Mouse (Mus musculus) right cerebral cortex, postnatal 36 days (tissue): Measurements from ENCODE around the gene Eln.

Experiments
- DNase-seq, 2 experiments: peaks; one replicate each; pipeline ENCODE4 v3.0.0; 2022; ENCODE audit warnings: low spot score in 2 of 2, mixed read lengths in 1 of 2

The Eln gene

DNA sequence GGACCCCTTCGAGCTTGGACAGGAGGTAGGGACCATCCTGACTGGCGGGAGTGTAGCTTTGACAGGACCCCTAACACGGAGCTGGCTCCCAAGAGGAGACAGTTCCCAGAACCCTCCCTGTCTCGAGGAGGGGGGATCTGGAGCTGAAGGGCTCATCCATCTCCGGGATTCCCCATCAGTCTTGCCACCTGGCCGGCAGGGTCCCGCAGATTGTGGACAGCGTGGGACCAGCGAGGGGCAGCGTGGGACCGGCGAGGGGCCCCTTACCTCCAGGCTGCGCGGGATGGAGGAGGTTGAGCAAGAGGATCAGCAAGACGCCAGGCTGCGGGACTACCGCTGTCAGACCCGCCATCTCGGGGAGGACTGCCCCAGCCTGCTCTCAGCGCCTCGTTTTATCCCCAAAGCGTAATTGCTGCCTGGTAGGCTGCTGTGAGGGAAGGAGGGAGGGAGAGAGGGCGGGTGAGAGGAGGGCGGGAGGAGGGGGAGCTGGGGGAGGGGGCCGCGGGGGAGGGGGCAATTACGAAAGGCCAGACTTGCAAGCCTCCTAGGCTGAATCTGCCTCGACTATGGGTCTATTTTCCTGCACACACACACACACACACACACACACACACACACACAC is at the start of gene Eln:
Eln (minus strand) TSS at position 434 of the 622 bp plus-strand sequence.
- no peak for DNase-seq

DNA sequence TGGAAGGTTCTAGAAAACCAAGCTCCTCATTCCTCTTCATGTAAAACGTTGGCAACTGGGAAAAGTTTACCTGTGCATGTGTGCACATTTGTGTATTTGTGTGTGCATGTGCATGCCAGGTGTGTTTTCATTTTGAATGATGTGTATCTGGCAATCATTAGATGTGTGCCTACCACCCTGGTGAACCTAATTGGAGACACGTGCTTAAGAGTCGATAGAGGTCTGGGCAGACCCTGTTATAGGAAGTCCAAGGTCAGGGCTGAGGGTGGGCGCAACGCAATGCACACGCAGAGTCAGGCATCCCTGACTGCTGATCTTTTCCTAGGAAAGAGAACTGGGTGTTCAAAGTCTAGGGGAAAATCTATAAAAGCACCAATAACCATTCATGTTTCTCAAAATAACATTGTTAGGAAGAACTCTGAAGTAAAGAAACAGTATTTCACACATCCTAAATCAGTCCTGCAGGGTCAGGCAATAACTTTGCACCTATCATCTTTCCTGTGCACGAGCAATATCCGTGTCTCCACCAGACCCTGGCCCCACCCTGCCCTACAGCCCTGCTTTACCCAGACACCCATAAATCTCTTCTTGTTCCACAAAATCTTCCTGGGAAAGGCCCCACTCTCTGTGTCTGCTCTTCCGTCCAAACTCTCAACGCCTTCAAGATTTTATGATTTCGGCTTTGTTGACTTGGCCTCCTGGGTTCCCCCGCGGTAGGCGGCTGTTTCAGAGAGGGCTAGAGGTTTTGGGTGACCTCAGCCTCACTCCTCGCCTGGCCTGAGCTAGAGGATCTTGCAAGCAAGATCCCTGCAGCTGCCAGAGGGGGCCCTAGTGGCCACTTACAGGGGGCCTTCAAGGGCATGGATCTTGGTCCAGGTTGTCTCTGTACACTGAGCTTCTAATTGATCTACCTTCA is 43.2 kb upstream of the Eln start:
- DNase-seq, result no peak

DNA sequence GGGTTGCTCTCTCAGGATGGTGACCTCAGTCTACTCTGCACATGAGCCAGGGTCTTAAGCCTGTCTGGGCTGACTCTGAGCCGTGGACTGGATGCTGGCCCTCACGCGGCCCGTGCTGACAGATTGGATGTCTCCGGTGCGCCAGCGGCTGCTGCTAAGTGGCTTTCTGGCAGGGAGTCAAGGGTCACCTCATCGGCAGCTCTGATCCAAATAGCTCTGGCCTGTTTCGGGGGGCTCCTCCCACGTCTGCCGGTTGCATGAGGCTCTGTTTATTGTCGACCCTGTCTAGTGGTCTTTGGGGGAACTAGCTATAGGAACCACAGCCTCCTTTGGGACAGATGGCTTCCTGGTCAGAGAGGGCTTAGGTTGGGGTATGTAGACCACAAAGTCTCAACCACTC is 41.1 kb upstream of the Eln start:
- DNase-seq, result no peak

DNA sequence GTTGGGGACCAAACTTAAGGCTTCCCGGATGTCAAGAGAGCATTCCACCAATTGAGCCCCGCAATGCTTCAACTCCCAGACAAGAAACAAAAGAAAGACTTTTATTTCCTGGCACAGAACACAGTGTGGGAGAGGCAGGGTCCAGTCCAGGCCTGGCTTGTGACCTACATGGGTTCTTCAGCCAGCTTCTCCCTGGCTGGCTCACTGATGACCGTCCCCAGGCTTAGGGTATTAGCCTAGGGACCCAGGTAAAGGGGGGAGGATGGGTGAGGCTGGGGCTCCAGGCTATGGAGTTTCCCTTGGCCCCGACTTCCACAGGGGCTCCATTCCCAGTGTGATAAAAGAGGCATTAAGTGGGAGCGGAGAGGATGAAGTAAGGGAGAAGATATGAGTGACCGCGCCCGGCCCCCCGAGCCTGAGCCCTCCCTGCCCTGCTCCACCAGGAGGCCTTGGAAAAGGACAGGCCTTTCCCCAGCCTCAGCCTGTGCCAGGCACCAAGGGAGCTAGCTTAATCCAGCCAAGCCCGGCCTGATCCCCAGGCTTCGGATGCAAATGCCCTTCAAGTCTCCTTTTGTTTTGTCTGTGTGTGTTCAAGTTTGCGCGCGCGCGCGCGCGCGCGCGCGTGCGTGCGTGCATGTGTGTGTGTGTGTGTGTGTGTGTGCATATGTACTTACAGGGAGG is 38.7 kb upstream of the Eln start:
- DNase-seq, result no peak

DNA sequence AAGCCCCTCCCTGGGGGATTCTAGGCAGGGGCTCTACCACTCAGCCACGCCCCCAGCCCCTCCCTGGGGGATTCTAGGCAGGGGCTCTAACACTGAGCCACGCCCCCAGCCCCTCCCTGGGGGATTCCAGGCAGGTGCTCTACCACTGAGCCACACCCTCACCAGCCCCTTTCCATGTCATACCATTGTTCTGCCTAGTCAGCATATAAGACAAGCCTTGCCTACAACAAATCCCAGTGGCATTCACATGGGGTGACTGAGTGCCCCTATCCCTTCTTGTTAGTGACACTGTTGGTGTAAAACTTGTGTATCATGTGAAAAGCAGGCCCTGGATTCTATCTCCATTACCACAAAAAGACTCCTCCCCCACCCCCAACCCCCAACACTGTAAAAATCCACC is 36.7 kb upstream of the Eln start:
- no peak for DNase-seq

DNA sequence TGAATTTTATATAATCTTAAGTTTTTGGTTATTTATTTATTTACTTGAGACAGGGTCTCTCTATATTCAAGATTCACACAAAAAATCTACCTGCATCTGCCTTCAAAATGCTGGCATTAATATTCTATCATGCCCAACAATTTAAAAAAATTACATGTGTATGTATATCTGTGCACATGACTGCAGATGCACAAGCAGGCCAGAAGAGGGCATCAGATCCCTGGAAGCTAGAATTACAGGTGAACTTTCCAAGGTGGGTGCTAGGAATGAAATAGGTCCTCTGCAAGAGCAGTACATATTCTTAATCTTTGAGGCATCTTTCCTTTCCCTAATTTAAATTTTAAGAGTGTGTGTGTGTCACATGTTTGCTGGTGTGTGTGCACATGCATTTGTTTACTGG is 33.8 kb upstream of the Eln start:
- no peak for DNase-seq

DNA sequence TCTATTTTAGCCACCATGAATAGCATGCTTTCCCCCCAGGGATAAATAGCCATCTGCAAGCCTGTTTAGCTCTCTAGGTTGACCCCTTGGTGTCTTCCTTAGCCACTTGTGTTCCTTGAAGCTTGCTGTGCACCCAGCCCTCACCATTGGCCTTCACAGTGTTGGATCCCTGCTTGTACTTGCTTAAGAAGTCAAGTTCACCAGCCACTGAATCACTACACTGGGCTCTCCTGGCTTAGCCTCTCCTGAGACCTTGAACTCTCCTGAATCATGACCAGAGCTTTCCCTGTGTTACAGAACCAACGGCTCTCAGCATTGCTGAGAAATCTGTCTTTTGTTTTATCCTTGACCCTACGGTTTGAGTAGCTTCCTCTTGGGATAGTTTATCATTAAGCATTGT is 33.0 kb upstream of the Eln start:
- DNase-seq, result no peak

DNA sequence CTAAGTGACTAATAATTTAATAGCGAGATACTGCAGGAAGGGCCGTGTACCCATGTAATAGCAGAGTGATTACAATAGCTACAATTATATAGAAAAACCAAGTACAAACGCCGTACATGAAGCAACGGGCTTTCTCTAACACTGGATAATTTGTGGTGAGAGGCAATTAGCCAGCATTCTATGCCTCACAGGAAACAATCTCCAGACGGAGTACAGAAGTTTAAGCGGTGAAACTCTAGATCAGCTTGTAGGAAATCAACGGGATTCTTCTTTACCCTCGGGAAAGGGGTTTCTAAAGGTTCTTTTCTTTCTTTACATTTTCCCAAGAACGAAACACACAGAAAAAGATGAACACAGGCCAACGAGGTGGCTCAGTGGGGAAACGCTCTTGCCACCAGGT is 29.4 kb upstream of the Eln start:
- no peak for DNase-seq

DNA sequence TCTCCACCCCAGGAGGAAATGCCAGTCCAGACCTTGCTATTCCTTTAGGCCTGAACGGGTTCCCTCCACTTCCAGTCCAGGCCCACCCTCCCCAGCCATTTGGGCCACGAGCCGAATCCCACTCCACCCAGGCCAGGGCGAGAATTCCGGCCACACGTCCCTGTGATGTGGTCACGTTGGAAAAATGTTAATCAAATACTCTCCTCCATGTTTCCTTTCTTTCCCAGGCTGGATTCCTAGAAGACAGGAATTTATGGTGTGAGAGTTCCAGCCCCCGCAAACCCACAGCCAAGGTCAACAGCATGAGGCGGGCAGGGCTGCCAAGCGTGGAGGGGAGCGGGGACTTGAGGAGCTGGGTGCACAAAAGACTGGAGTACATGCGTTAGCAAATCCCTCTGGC is 25.4 kb upstream of the Eln start:
- no peak for DNase-seq

DNA sequence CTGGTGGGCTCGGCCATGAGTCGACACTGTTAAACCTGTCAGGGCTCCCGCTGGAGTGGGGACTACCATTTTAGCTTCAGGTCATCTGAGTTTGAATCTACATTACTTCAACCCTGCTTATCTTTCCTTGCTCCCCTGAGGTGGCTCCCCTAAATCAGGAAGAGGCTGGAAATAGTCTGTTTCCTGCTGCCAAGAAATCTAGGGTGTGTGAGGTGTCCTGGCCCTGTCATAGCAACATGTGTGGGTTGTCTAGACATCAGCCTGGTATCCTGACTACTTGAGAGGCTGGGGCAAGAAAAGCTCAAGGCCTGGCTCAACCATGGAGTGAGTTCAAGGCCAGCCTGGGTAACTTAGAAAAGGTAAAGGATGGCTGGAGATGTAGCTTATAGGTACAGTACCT is 24.6 kb upstream of the Eln start:
- DNase-seq, result no peak

DNA sequence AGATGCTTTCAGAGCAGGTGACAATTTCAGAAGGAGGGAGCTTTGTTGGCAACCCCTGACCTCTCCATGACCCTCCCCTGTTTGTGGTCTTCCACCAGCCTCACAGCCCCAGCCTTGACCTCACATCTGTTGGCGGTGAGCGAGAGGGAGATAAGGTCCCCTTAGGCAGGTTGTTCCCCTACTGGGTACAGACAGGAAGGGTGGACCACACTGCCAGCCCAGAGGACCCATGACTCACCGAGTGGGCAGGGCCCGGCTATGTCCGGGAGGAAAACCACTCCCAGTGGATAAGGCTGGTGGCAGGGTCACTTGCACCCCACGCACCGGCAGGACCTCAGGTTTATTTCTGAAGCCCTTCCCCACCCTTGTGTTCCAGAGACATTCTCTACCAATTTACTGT is 22.1 kb upstream of the Eln start:
- DNase-seq, result no peak

DNA sequence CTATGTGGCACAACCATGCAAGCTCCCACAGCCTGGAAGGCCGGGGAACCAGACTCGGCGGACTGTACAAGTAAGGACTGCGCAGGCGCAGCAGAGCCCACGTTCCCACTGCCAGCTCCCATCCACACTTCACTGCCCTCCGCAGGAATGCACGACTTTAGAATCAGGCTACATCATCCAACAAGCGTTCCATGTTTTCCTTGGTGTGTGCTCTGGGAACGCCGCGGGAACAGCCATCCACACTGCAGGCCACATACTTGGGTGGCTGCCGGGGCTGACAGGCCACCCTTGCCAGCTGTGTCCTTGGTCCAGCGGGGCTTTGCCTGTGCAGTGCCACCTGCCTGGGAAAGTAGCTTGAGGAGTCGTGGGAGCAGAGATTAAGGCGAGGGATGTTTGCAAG is 18.3 kb upstream of the Eln start:
- no peak for DNase-seq

DNA sequence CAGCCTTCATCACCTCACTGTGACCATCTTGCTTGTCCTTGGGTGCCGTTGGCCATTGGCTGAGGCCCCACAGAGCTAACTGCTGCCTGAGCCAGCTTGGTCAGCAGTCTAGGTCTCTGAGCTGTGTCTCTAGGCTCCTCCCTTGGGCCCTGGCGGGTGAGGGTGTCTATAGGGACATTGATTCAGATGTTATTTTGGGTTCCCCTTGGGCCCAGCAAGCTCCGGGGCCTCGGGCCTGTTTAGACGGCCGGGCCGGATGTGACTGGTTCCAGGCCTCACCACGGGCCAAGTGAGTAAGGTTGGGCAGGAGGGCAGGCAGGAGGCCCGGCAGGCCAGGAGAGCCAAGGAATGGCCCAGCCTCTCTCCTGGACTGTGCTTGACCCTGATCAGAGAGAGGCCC is 16.2 kb upstream of the Eln start:
- DNase-seq, result no peak

DNA sequence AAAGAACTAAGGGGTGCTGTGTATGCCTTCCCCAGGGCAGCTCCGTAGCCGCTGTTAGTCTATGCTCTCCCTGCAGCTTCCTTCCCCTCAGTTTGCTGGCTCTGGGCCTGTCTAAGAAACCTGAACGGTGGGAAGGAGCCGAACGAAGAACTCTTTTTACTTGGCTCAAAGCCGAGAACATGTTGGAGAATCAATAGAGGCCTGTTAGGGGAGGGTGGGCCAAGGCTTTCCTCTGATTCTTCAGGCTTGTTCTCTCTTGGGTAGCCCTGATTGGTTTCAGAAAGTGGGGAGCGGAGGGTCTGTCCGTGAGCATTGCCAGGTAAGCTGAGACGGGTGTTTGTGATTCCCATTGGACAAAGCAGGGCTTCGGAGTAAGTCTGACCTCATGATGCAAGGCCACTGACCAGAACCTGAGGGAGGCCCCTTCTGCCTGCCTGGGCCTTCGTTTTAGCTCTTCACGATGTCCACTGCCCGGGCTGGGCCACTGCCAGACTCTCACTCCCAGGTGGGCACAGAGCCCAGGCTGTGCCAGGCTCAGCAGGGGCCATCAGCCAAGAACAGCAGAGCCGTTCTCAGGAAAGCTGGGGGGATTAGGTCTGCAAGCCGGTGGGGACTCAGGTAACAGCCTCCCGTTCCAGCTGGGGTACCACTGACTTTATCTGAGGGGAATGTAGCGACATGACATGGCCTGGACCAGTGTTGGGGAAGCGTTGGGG is 14.4 kb upstream of the Eln start:
- DNase-seq, result no peak

DNA sequence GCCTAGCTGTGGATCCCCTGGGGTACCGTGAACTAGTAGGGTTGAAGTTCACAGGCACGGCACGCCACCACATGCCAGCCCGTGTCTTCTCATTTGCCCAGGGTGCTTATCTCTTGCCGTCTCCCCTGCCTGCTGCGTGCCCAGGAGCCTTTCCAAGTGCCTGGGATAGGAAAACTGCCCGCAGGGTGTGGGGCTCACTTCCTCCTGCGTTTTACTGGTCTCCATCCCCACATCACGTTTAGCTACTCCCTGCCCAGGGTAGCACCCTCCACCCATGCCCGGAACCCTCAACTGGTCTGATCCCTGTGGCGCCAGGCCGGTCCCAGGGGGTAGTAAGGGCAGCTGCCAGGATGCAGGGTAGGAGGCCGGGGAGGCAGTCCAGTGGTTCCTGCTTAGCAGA is 8.9 kb upstream of the Eln start:
- no peak for DNase-seq

DNA sequence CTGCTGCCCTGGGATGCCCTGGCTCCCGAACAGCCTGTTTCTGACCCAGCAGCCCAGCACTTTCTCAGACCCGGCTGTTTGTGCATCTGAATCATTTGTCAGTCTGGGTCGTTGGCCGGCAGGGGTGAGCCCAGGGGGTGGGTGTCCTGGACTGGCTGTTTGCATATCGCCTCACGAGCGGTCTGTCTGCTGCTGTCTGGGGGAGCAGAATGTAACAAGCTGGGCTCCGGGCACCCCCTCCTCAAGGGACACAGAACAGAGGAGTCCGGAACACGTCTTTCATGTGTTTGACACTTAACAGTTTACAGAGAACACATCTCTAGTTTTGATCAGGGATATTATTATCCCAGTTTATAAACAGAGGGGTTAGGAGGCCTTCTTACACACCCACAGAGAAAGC is 7.0 kb upstream of the Eln start:
- DNase-seq, result no peak

DNA sequence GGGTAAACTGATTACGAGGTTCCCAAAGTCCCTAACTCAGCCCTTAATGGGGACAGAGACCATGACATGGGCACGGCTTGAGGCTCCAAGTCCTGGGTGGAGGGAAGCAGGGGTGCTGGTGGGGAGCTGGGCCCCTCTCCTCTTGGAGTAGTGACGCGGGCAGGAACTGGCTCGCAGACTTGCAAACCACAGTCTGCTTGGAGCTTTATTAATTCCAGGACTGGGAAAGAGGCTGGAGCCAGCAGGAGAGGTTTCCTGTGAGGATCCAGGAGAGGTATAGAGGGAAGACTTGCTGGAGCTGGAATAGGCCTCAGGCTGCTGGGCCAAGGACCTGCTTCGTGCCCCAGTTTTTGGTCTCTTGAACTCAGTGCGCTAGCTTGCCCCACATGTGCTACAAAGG is 3.3 kb upstream of the Eln start:
- DNase-seq, result no peak

DNA sequence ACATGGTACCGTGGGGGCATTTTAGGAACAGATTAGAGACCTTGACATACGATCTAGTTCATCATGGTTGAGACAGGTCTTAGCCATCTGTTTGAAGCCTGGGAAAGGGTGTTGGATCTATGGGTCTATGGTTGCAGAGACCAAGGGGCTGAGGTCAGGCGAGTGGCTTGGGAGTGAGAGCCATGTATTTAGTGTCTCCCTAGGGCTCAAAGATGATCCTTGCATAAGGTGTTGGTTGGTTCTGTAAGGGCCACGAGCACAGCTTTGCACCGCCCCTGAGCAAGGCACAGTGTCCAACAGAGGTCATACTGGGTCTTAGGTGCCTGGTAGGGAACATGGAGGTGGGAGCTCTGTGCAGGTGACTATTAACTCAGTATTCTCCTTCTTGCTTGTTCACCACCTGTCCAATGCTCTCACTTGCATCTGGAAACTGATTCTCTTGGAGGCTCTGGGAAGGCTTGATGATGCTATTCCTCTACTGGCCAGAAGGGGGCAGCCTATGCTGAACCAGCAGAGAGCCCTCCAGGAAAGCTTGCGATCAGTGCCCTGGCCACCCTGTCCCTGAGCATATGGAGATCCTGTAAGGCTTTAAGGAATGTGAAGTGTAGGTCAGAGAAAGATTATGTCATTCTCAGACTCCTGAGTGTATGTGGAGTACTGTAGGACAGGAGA is 960 bp upstream of the Eln start:
- peak; percentile 20 to 22 for DNase-seq

DNA sequence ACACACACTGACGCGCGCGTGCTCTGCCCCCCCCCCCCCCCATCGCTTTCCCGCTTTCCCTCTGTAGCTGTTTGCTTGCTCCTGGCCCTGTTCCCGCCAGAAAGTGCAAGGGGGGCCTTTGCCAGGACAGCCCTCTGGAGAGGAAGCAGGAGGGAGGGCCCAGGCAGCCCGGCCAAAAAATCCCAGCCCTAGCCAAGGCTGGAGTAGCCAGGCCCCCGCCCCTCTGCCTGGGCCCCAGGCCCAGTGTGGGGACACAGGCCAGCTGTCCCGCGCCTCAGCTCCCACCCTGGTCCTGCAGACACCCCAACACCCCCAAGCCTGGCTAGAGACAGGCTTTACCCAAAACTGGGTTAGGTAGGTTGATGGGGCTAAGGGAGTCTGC is 380 bp upstream of the Eln start:
- peak; percentile 38 to 60 for DNase-seq

DNA sequence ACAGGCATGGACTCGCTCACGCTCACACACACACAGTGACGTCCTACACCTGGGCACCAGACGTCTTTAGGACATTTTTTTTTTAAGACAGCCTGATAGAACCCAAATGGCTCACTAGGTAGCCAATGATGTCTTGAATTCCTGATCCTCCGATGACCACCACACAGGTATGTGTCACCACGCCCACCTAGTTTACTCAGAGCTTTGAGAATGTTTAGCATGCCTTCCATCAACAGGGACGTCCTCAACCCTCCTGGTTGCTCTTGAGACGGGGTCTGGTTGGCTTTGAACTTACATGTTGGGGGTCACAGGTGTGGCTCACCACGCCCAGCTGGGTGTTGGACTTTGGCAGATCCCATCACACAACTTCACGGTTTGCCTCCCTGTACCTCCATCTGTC is 922 bp downstream of the Eln start:
- no peak for DNase-seq

DNA sequence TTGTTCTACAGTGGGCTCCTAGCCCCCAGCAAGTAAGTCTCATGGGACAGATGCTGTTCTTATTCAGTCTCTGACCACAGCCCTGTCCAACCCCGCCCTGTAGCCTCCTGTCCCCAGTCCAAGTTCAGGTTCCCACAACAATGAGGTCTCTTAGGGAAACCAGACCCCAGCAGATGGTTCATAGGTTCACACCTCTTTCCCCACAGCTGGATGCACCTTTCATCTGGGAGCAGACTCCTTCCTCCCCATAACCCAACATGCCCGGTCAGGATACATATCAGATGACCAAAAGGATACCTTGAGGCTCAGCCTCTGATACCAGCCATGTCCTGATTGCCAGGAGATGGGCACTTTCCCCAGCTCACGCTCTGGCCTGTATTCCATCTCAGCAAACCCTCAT is 1.3 kb downstream of the Eln start:
- DNase-seq, result no peak

DNA sequence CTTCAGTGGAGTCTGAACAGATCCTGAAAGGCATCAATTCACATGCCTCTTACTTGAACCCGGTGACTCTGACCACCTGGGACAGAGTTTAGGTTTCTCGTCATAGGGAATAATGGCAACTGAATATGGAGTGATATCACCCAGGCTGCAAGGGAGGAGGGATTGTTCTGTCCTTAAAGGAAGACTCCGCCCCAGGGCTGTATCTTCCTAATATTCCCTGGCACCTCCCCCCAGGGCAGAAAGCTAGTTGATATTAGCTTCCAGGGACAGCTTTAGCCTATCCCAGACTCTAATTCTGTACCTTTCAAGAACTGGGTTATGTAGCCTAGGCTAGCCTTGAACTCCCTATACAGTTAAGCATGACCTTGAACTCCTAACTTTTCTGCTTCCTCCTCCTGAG is 2.1 kb downstream of the Eln start:
- DNase-seq, result no peak
